Mouse (Mus musculus): ENCODE measurements around the gene Plxdc2.
"Not testable (repeated sequence)": the region's sequence is repeated elsewhere in the genome, so short reads cannot be mapped to it uniquely, and the experiment has no call there.

The Plxdc2 gene

GRCm38 (mm10) chr2:16749302-16749909 is 393.3 kb downstream of the Plxdc2 start:
- DNase-seq (ENCODE audit: low spot score): no peak

GRCm38 (mm10) chr2:16757158-16757557 is 401.1 kb downstream of the Plxdc2 start:
- no peak for DNase-seq (ENCODE audit: low spot score)

- no peak for DNase-seq (ENCODE audit: low spot score)
These were observed 403.7 kb downstream of the Plxdc2 start for GRCm38 (mm10) chr2:16759766-16760165.

GRCm38 (mm10) chr2:16769149-16769548 is 413.0 kb downstream of the Plxdc2 start:
- DNase-seq (ENCODE audit: low spot score): not testable (repeated sequence)

GRCm38 (mm10) chr2:16773398-16774113 is 417.5 kb downstream of the Plxdc2 start:
- DNase-seq (ENCODE audit: low spot score): no peak

GRCm38 (mm10) chr2:16774114-16774433 is 418.0 kb downstream of the Plxdc2 start:
- no peak for DNase-seq (ENCODE audit: low spot score)

GRCm38 (mm10) chr2:16795283-16795682 is 439.2 kb downstream of the Plxdc2 start:
- DNase-seq (ENCODE audit: low spot score): no peak
